Mouse (Mus musculus) neural tube, embryonic 12.5 days (tissue): Measurements from ENCODE around the gene Sowaha. TPM values are rescaled to one million over a fixed set of nuclear protein-coding genes. Genes with fewer than 3 reads are reported as not detected.

Experiments
- ATAC-seq: fragments of 200-750 bp; cut with Nextera tagmentation; 2 replicates; pipeline ENCODE4 v1.8.0; 2017; ENCODE audit warnings: low read depth, mild to moderate bottlenecking, moderate TSS enrichment, moderate library complexity; ENCODE audit not compliant: low FRiP score
- H3K27ac ChIP-seq: fragments of 300-500 bp; sonication (generic); 2 replicates; pipeline ENCODE4 v1.5.1; 2016
- H3K27me3 ChIP-seq: fragments of 300-500 bp; sonication (generic); replicated peaks from 2 replicates; pipeline ENCODE4 v1.6.1; 2016; ENCODE audit warnings: mild to moderate bottlenecking
- H3K36me3 ChIP-seq: fragments of 300-500 bp; sonication (generic); 2 replicates; pipeline ENCODE4 v1.6.1; 2016; ENCODE audit warnings: mild to moderate bottlenecking
- H3K4me1 ChIP-seq: fragments of 300-500 bp; sonication (generic); 2 replicates; pipeline ENCODE4 v1.6.1; 2016
- H3K4me2 ChIP-seq: fragments of 300-500 bp; sonication (generic); replicated peaks from 2 replicates; pipeline ENCODE4 v1.6.1; 2016; ENCODE audit warnings: mild to moderate bottlenecking
- H3K4me3 ChIP-seq: fragments of 300-500 bp; sonication (generic); 2 replicates; pipeline ENCODE4 v1.5.1; 2016
- H3K9ac ChIP-seq: fragments of 300-500 bp; sonication (generic); 2 replicates; pipeline ENCODE4 v1.6.1; 2016; ENCODE audit warnings: mild to moderate bottlenecking
- H3K9me3 ChIP-seq: fragments of 300-500 bp; sonication (generic); 2 replicates; pipeline ENCODE4 v1.6.1; 2016; ENCODE audit warnings: mild to moderate bottlenecking
- WGBS: fragments of 180-500 bp; shearing (Covaris S2); methylation state at CpG from one replicate; pipeline ENCODE4 v1.1.7; 2016; 5-methylcytosine and 5-hydroxymethylcytosine counted together
- polyA plus RNA-seq: library from polyadenylated mRNA; unstranded; fragments of >200 nt; fragmentation: Nextera tagmentation; extraction: Ambion mirVana; gene quantifications from 2 replicates; pipeline ENCODE4 v1.2.1, GENCODE M21; 2016

The Sowaha gene
- polyA plus RNA-seq, 1 experiment from 2014 or later, result 0.46 TPM

- Histone ChIP-seq H3K4me1 (peaks cover 29% of the 10 kb centered on the region), H3K9me3 (no peaks in the 10 kb centered on the region), H3K36me3 (no peaks in the 10 kb centered on the region), H3K4me2 (peak within 1 kb of the TSS; percentile 82), H3K4me3 (peak within 1 kb of the TSS; percentile 81), H3K9ac (peak within 1 kb of the TSS; percentile 88), H3K27ac (no peak within 1 kb of the TSS), H3K27me3 (0 out of 2 replicates have a peak, but pooled peaks cover 7% of the 10 kb centered on the region)
- 4% methylated on average over 77 of the region's 79 CpGs for WGBS
- peak; percentile 85 for ATAC-seq
Observed at GRCm38 (mm10) chr11:53519207-53520121, 39.4 kb upstream of the Sowaha start, which contains the start of gene Sept8. Gene Sept8 (plus strand): TSS chr11:53519257.

- no peak for ATAC-seq
- no peak overlapping the region for H3K9ac ChIP-seq
- H3K27ac ChIP-seq, result no peak overlapping the region
- no peak overlapping the region for H3K4me3 ChIP-seq
- 52% methylated on average over 5 of the region's 5 CpGs for WGBS
- H3K27me3 ChIP-seq, result 0 out of 2 replicates have a peak, but pooled peaks cover 7% of the 10 kb centered on the region
- H3K36me3 ChIP-seq, result no peaks in the 10 kb centered on the region
- H3K4me1 ChIP-seq, result peaks cover 29% of the 10 kb centered on the region
- H3K9me3 ChIP-seq, result no peaks in the 10 kb centered on the region
- no peak overlapping the region for H3K4me2 ChIP-seq
Observed at GRCm38 (mm10) chr11:53518759-53519158, 38.7 kb upstream of the Sowaha start.

GRCm38 (mm10) chr11:53516775-53517627, 36.9 kb upstream of the Sowaha start:
- H3K4me3 ChIP-seq, result no peak overlapping the region
- ATAC-seq, result no peak
- H3K4me2 ChIP-seq, result no peak overlapping the region
- H3K36me3 ChIP-seq, result no peaks in the 10 kb centered on the region
- H3K9ac ChIP-seq, result no peak overlapping the region
- 0 out of 2 replicates have a peak, but pooled peaks cover 7% of the 10 kb centered on the region for H3K27me3 ChIP-seq
- peaks cover 19% of the 10 kb centered on the region for H3K4me1 ChIP-seq
- 55% methylated on average over 8 of the region's 8 CpGs for WGBS
- no peaks in the 10 kb centered on the region for H3K9me3 ChIP-seq
- H3K27ac ChIP-seq, result no peak overlapping the region

GRCm38 (mm10) chr11:53510351-53510750, 30.3 kb upstream of the Sowaha start:
- H3K4me3 ChIP-seq, result no peak overlapping the region
- no peak for ATAC-seq
- H3K4me2 ChIP-seq, result no peak overlapping the region
- no peak overlapping the region for H3K9ac ChIP-seq
- no peak overlapping the region for H3K27ac ChIP-seq
- 51% methylated on average over 5 of the region's 5 CpGs for whole genome bisulfite sequencing
- no peaks in the 10 kb centered on the region for H3K36me3 ChIP-seq
- no peaks in the 10 kb centered on the region for H3K4me1 ChIP-seq
- no peaks in the 10 kb centered on the region for H3K27me3 ChIP-seq
- H3K9me3 ChIP-seq, result no peaks in the 10 kb centered on the region

GRCm38 (mm10) chr11:53508591-53508990, 28.5 kb upstream of the Sowaha start:
- no peaks in the 10 kb centered on the region for H3K9me3 ChIP-seq
- H3K4me2 ChIP-seq, result no peak overlapping the region
- WGBS, result 61% methylated on average over 3 of the region's 3 CpGs
- no peak overlapping the region for H3K9ac ChIP-seq
- H3K27ac ChIP-seq, result no peak overlapping the region
- H3K36me3 ChIP-seq, result no peaks in the 10 kb centered on the region
- no peak for ATAC-seq
- no peak overlapping the region for H3K4me3 ChIP-seq
- no peaks in the 10 kb centered on the region for H3K4me1 ChIP-seq
- H3K27me3 ChIP-seq, result no peaks in the 10 kb centered on the region

GRCm38 (mm10) chr11:53508152-53508551, 28.1 kb upstream of the Sowaha start:
- no peaks in the 10 kb centered on the region for H3K36me3 ChIP-seq
- no peaks in the 10 kb centered on the region for H3K27me3 ChIP-seq
- no peaks in the 10 kb centered on the region for H3K9me3 ChIP-seq
- no peak overlapping the region for H3K27ac ChIP-seq
- no peak for ATAC-seq
- H3K4me2 ChIP-seq, result no peak overlapping the region
- H3K9ac ChIP-seq, result no peak overlapping the region
- WGBS, result 67% methylated on average over 7 of the region's 7 CpGs
- no peaks in the 10 kb centered on the region for H3K4me1 ChIP-seq
- no peak overlapping the region for H3K4me3 ChIP-seq

GRCm38 (mm10) chr11:53507098-53507805, 27.2 kb upstream of the Sowaha start:
- H3K9me3 ChIP-seq, result no peaks in the 10 kb centered on the region
- WGBS, result 88% methylated on average over 9 of the region's 9 CpGs

GRCm38 (mm10) chr11:53505026-53505663, 25.1 kb upstream of the Sowaha start:
- no peak overlapping the region for H3K27ac ChIP-seq
- no peaks in the 10 kb centered on the region for H3K36me3 ChIP-seq
- WGBS, result 49% methylated on average over 5 of the region's 5 CpGs
- no peaks in the 10 kb centered on the region for H3K4me1 ChIP-seq
- ATAC-seq, result no peak
- H3K9ac ChIP-seq, result no peak overlapping the region
- no peak overlapping the region for H3K4me3 ChIP-seq
- peaks cover 11% of the 10 kb centered on the region; the same call in 1 of the 2 replicates for H3K27me3 ChIP-seq
- no peaks in the 10 kb centered on the region for H3K9me3 ChIP-seq
- H3K4me2 ChIP-seq, result no peak overlapping the region

More at GRCm38 (mm10) chr11:53507098-53507805, 27.2 kb upstream of the Sowaha start:
- H3K4me3 ChIP-seq, result no peak overlapping the region
- no peak overlapping the region for H3K4me2 ChIP-seq
- H3K9ac ChIP-seq, result no peak overlapping the region
- H3K4me1 ChIP-seq, result no peaks in the 10 kb centered on the region
- H3K27ac ChIP-seq, result no peak overlapping the region
- ATAC-seq, result no peak
- no peaks in the 10 kb centered on the region for H3K27me3 ChIP-seq
- H3K36me3 ChIP-seq, result no peaks in the 10 kb centered on the region

- Histone ChIP-seq H3K9me3 (no peaks in the 10 kb centered on the region), H3K27me3 (peaks cover 11% of the 10 kb centered on the region; the same call in 1 of the 2 replicates), H3K9ac (no peak overlapping the region), H3K36me3 (no peaks in the 10 kb centered on the region), H3K4me3 (no peak overlapping the region), H3K27ac (no peak overlapping the region), H3K4me1 (no peaks in the 10 kb centered on the region), H3K4me2 (no peak overlapping the region)
- WGBS, result 95% methylated on average over 8 of the region's 8 CpGs
- ATAC-seq, result no peak
Observed at GRCm38 (mm10) chr11:53504376-53504775, 24.3 kb upstream of the Sowaha start.

GRCm38 (mm10) chr11:53503738-53504137, 23.7 kb upstream of the Sowaha start:
- no peak overlapping the region for H3K4me3 ChIP-seq
- no peaks in the 10 kb centered on the region for H3K36me3 ChIP-seq
- H3K9me3 ChIP-seq, result no peaks in the 10 kb centered on the region
- H3K4me1 ChIP-seq, result no peaks in the 10 kb centered on the region
- ATAC-seq, result no peak
- H3K9ac ChIP-seq, result no peak overlapping the region
- WGBS, result 85% methylated on average over 5 of the region's 5 CpGs
- H3K4me2 ChIP-seq, result no peak overlapping the region
- H3K27me3 ChIP-seq, result peaks cover 11% of the 10 kb centered on the region; the same call in 1 of the 2 replicates
- no peak overlapping the region for H3K27ac ChIP-seq

GRCm38 (mm10) chr11:53502039-53502765, 22.1 kb upstream of the Sowaha start:
- Histone ChIP-seq H3K4me2 (no peak overlapping the region), H3K27ac (no peak overlapping the region), H3K27me3 (peaks cover 18% of the 10 kb centered on the region), H3K9ac (no peak overlapping the region), H3K4me3 (no peak overlapping the region), H3K9me3 (no peaks in the 10 kb centered on the region), H3K4me1 (no peaks in the 10 kb centered on the region), H3K36me3 (no peaks in the 10 kb centered on the region)
- no peak for ATAC-seq
- 82% methylated on average over 8 of the region's 8 CpGs for WGBS
